Mouse (Mus musculus) layer of hippocampus, adult 9-11 months (tissue): ENCODE measurements around the gene Calhm2.

Experiments used
- DNase-seq: peaks from one replicate; pipeline ENCODE4 v3.0.0; 2022

Gene Calhm2

DNA sequence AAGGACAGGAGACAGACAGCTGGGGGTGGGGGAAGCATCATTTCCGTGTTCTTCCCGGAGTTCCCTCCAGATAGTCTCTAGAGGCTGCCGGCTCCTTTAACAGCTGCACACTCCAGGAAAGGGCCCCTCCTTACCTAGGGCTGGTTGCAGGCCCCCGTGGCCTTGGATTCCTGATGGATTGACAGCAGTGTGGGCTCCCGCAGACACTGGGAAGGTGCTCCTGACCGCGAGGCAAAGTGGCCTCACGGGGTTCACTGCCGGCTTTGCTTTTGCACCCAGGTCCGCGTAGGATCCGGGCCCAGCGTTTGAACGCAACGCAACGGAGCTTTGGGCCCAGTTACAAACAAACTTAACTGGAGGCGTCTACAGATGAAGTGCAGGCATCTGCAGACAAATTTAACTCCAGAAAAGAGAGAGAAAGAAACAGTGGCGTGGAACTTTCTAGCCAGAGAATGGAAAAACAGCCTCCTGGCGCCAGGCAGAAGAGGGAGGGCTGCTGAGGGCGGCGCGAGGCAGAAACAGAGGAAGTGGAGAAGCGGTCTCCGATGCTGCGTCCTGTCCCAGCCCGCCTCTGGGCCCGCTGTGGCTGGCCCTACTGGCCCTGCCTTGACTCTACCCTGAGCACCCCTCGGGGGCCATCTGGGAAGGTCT lies at the start of gene Calhm2:
Calhm2 (minus strand) TSS at position 524 of the 651 bp plus-strand sequence.
- peak; percentile 42 for DNase-seq

- DNase-seq = peak; percentile 61
Measured at GRCm38 (mm10) chr19:47186514-47187275, 48.6 kb upstream of the Calhm2 start.

- no peak for DNase-seq
Measured at GRCm38 (mm10) chr19:47184736-47185135, 46.6 kb upstream of the Calhm2 start.

DNA sequence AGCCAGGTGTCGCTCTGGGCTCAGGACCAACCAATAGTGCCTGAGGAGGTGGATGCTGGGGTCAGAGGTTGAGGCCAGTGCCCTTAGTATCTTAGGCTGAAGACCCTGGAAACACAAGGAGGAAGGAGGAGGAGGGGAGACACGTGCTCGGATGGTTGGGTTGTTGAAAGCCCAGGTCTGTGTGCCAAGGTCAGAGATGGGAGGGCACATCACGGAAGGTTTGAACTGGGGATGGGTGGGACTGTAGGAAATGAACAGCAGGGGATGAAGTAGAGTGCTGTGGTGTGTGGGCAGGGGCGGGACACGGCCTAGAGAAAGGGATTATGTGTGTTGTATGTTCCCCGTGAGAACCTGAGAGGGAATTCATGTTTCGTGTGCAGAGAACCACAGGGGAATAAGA lies 46.1 kb upstream of the Calhm2 start:
- no peak for DNase-seq

GRCm38 (mm10) chr19:47180011-47180410 lies 41.9 kb upstream of the Calhm2 start:
- no peak for DNase-seq

DNA sequence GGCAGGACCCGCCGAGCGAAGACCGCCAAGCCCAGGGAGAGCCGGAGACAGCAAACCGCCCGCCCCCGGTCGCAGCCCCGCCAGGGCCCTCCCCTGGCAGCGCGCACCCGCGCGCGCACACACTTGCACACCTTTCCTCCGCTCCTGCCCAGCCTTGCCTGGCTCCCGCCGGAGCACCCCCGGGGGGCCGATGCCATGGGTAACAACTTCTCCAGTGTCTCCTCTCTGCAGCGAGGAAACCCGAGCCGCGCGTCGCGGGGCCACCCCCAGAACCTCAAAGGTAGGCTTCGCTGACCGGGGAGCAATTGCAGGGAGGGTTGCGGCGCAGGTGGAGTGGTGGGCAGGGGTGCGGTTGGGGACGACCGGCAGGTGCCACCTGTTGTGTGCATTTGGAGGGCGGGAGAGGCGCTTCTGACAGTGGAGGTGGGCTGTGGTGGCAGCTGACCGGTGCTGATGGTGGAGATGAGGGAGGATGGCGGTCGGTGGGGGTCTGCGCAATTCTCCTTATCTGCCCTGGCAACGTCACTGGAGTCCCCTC lies 41.2 kb upstream of the Calhm2 start:
- DNase-seq = no peak

DNA sequence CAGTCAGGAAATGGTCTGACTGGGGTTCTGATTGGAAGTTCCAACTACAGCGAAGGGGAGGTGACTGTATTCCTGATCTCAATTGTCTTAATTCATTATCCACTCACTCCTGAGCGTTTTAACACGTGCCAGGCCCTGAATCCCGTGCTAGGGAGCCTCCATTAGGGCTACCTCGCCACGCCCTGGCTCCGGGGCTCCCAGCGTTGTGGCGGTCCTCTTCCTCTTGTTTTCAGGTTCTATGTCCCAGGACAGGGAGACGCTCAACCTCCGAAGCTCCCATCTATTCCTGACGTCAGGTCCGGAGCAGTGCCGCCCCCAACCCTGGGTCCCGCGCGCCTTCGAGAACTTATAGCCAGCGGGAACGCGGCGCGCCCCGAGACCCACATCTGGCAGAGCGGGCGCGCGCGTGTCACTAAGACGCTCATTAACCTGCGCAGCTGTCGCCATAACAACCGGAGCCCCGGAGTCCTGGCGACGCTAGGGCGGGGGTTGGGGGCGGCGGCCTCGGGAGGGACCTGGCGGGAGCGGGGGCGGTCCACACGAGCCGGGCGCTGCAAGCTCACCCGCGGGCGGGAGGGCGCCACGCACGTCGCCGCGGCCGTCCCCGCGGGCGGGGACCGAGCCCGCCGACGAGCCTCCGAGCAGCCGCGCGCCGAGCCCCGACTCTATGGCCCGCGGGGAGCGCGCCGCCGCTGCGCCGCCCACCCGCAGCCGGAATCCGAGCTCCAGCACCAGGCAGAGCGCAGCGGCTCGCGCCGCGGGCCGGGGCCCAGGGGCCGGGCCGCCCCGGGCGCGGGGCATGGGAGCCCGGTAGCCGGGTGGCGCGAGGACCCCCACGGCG lies 40.6 kb upstream of the Calhm2 start, which contains the start of gene Neurl1a:
Neurl1a (plus strand) TSS at position 390 of the 841 bp plus-strand sequence.
- peak; percentile 61 for DNase-seq

DNA sequence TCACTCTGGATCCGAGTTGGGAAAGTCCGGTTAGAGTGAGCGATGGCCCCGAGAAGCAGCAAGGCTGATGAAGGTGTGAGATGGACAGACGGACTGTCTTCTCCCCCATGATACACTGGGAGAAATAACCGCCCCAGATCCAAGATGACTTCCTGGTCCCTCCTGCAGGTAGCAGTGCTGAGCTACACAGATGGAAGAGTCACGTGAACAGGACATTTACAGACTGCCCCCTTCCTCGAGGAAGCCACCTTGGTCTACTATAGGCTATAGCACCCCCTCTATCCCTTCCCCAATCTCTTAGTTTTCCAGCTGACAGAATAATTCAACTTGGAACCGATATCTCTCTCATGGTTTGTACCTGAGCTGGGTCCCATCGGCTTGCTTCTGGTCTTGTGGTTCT lies 39.9 kb upstream of the Calhm2 start:
- no peak for DNase-seq

DNA sequence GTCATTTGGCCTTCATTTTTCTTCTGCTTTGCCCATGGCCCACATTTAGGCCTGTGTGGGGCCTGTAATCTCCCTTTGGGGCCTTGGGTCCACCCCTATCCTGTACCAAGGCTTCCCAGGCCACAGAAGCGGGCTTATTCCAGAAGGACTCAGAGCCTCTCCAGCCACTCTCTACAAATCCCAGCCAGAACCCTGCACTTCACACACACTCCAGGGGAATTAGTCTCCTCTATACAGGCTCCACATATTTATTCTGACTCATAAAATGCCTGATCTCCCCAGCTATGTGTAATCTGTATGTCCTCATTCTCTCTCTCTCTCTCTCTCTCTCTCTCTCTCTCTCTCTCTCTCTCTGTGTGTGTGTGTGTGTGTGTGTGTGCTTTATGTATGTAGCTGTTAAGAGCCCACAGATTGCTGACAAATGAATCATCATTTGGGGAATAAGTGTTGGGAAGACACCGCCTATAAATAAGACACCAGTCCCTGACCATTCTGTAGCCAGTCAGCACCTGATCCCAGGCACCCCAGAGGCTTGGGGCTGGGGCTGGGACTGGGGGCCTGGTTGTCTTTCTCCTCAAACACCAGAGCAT lies 38.9 kb upstream of the Calhm2 start:
- DNase-seq = no peak

GRCm38 (mm10) chr19:47175472-47175871 lies 37.4 kb upstream of the Calhm2 start:
- DNase-seq = no peak

GRCm38 (mm10) chr19:47174515-47174914 lies 36.4 kb upstream of the Calhm2 start:
- no peak for DNase-seq

- peak; percentile 83 for DNase-seq
Measured at GRCm38 (mm10) chr19:47168793-47169412, 30.8 kb upstream of the Calhm2 start.

DNA sequence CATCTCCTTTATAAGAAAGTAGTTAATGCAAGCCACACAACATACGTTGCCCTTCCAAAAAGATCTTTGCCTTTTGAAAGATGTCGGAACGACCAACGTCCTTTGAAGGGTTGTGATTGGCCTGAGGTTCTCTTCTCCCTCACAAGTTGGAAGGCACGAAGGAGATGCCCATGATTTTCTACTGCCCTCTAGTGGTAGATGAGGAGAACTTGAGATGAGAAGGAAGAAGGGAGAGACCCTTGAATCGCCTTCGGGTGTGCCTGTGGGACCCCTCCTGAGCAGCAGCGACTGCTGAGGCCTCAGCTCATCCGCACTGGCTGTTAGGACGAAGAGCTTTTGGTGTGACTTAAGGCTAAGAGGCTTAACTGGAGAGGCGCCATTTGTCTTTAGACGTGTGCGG lies 30.1 kb upstream of the Calhm2 start:
- no peak for DNase-seq

- no peak for DNase-seq
Measured at GRCm38 (mm10) chr19:47167617-47168214, 29.6 kb upstream of the Calhm2 start.

DNA sequence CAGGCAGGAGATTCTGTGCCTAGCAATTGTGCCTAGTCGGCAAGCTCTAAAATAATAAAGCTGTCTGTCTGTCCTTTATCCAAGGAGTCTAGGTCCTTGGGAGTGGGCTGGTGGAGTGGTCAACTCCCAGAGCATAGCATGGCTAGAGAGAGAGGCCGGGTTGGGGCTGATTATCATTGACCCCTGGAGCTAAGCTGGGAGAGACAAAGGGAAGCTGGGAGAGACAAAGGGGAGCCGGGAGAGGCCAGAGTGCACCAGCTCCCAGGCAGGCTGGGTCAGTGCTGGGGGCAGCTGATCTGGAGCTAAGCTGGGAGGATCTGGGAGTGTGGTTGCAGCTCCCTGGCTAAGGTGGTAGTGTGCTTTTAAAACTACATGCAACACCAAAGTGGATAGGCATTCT lies 28.7 kb upstream of the Calhm2 start:
- DNase-seq = no peak

- DNase-seq = no peak
Measured at GRCm38 (mm10) chr19:47163176-47163744, 25.2 kb upstream of the Calhm2 start.

DNA sequence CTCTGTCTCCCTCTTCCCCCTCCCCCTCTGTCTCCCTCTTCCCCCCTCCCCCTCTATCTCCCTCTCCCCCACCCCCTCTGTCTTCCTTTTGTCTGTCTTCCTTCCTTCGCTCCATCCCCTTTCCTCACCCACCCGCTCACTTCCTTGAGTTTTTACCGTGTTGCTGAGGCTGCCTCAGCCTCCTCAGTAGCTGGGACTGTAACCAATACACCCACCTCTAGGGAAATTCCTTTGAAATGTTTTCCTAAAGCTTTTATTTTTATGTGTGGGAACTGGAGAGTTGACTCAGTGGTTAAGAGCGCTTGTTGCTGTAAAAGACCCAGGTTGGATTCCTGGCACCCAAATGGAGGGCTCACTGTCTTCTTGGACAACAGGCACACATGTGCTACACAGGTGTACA lies 23.6 kb upstream of the Calhm2 start:
- DNase-seq = no peak

DNA sequence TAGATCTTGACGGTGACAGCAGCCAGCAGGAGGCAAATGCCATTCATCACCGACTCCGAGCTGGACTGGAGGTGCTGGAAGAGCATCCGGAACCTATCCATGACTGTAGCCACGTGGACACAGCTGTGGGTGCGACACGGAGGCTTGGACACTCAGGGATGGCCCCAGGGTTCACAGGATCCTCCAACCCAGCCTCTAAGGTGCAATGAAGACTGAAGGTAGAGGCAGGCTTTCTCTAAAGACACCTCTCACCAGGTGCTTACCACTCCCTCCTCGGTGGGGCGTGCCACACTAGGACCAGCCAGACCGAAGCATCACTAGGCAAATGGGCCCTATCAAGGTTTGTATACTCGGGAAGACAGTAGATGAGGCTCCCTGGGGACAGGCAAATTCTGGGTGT lies 19.6 kb upstream of the Calhm2 start, which contains the start of gene Calhm3:
Calhm3 (minus strand) TSS at position 101 of the 400 bp plus-strand sequence.
- no peak for DNase-seq

GRCm38 (mm10) chr19:47153767-47154166 lies 15.7 kb upstream of the Calhm2 start:
- DNase-seq = no peak

DNA sequence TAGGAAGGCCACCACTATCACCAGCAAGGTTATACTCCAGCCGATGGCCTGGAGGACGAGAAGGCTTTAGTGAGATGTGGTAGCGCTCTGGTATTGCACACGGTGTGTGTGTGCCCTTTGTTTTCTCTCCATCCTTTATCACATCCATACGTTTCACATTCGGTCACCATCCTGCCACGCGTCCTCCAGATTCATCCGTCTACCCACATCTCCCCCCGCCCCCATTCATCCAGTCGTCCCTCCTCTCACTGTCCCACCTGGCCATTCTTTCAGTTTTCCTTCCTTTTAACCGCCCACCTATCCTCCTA lies 13.9 kb upstream of the Calhm2 start:
- DNase-seq = no peak

DNA sequence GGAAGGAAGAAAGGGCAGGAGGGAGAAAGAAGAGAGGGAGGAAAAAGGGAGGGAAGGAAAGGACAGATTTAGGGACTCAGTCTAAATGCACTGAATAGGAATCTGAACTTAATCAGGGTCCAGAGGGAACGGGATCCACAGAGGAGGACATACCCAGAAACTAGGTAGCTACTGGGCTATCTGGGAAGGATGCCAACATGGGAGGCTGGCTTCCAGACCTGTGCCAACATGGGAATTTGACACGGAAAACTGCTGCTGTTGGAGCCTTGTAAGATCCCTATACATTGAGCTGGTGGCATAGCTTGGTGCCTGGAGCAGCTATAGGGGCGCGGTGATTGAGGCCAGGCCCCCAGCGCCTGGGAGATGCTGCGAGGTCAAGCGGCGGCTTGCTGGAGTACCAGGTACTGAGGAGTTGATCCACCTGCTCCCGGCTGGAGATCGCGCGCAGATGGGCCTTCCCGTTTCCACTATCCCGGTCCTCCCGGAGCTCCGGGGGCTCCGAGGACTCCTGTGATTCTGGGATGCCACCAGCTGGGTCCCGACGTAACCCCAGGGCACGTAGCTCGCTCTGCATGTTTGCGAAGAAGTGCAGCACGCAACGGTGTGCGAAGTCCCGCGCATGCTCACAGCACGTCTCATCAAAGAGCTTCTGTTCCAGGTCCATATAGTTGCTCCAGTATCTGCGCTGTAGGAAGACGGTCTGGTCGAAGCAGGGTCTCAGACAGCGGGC lies 13.4 kb upstream of the Calhm2 start:
- no peak for DNase-seq
